Mouse (Mus musculus): ENCODE data around the gene Rgs6.

DNA sequence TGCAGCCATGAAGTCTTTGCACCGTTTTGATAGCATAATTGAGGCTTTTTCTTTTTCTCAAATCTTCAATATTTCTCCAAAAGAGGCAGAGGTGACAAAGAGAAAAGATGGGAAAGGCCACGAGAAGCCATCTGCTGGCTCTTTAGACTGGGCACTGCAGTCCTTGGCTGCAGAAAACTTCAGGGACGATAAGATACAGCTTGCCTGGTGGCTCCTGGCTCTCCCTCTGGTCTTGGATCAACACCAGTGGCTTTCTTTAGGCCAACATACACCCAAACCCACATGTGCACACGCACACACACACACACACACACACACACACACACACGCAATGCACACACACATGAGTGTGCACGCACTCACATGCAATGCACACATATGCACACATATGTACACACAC lies 620.7 kb downstream of the Rgs6 start:
- no peak for TF ChIP-seq GATA1 (IDR thresholded peaks at IDR 0.05; ENCODE audit: borderline replicate concordance, low read length)
- no peak for TF ChIP-seq FLI1 (IDR thresholded peaks at IDR 0.05; ENCODE audit: low read length)

All from megakaryocyte, embryonic 14.5 days (primary cell).